Mouse (Mus musculus): ENCODE measurements around the gene Palm2.

DNA sequence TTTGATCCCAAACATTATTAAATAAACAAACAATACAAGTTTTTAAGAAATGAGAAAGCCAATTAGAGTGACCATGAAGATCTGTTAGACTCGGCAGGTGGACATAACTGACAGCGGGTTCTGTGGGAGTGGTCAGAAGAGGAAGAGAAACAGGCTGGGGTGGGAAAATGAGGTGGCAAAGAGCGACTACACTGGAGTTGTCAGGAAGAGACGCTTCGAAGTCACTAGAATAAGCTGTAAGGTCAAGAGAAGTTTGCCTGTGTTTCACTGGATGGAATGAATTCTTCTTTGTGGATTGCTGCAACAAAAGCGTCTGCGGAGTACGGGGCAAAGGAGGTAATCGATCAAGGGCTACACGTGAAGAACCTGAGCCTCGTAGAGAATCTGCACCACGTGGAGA is 243.9 kb downstream of the Palm2 start:
- TF ChIP-seq CTCF (IDR thresholded peaks at IDR 0.05; ENCODE audit: insufficient read depth, low read length) (no peak), POLR2A (IDR thresholded peaks at IDR 0.05; ENCODE audit: borderline replicate concordance, extremely low read depth, low read depth, low read length) (no peak)
